Mouse (Mus musculus) ES-E14 (cell line): ENCODE data around the gene Draxin. TPM values are rescaled to one million over a fixed set of nuclear protein-coding genes. Genes with fewer than 3 reads are reported as not detected.

Experiments
- DNase-seq: peaks from one replicate; pipeline ENCODE4 v3.0.0-alpha.2; 2013; ENCODE audit warnings: low read depth, low spot score
- H3K27ac ChIP-seq: 2 replicates; pipeline ENCODE4 v1.5.1; 2012; ENCODE audit warnings: low read depth, mild to moderate bottlenecking, low read length, moderate library complexity, mixed read lengths; ENCODE audit not compliant: poor library complexity, insufficient read depth, severe bottlenecking
- H3K36me3 ChIP-seq: 2 replicates; pipeline ENCODE4 v1.6.1; 2012; ENCODE audit warnings: mild to moderate bottlenecking, low read length, moderate library complexity, mixed read lengths; ENCODE audit not compliant: control insufficient read depth, poor library complexity, insufficient read depth, severe bottlenecking
- H3K4me1 ChIP-seq, 2 experiments: fragments of 150-350 bp in 1 of 2; sonication (generic) in 1 of 2; 2 replicates each; pipeline ENCODE4 v1.6.1; 2012; ENCODE audit warnings: low read length in 2 of 2, mild to moderate bottlenecking in 1 of 2, mixed read lengths in 1 of 2; ENCODE audit not compliant: control insufficient read depth in 2 of 2, insufficient read depth in 2 of 2, poor library complexity in 1 of 2
- H3K4me3 ChIP-seq, 2 experiments: fragments of 150-350 bp in 1 of 2; sonication (generic) in 1 of 2; 2 replicates each; pipeline ENCODE4 v1.5.1; 2012; ENCODE audit warnings: low read length in 2 of 2, low read depth in 1 of 2, mild to moderate bottlenecking in 1 of 2, mixed read lengths in 1 of 2; ENCODE audit not compliant: insufficient read depth in 1 of 2, poor library complexity in 1 of 2, severe bottlenecking in 1 of 2
- H3K9ac ChIP-seq: 2 replicates; pipeline ENCODE4 v1.6.1; 2012; ENCODE audit warnings: low read depth, mild to moderate bottlenecking, low read length, mixed read lengths; ENCODE audit not compliant: poor library complexity, insufficient read depth, severe bottlenecking
- H3K9me3 ChIP-seq: fragments of 150-350 bp; sonication (generic); 2 replicates; pipeline ENCODE4 v1.6.1; 2012; ENCODE audit warnings: low read depth, mild to moderate bottlenecking, low read length; ENCODE audit not compliant: control insufficient read depth, insufficient read depth
- CHD2 ChIP-seq: IDR thresholded peaks from 2 replicates; pipeline ENCODE4 v1.6.1; 2014; ENCODE audit warnings: mild to moderate bottlenecking, low read depth, low read length, inconsistent platforms
- HCFC1 ChIP-seq: IDR thresholded peaks from 2 replicates; pipeline ENCODE4 v1.6.1; 2012; ENCODE audit warnings: low read length, inconsistent platforms, borderline replicate concordance; ENCODE audit not compliant: insufficient read depth
- MAFK ChIP-seq: IDR thresholded peaks from 2 replicates; pipeline ENCODE4 v1.6.1; 2014; ENCODE audit warnings: mild to moderate bottlenecking, low read depth, low read length, inconsistent platforms; ENCODE audit not compliant: insufficient read depth
- ZC3H11A ChIP-seq: IDR thresholded peaks from 2 replicates; pipeline ENCODE4 v1.6.1; 2012; ENCODE audit warnings: low read depth, mild to moderate bottlenecking, inconsistent platforms, low read length, borderline replicate concordance
- ZNF384 ChIP-seq: IDR thresholded peaks from 2 replicates; pipeline ENCODE4 v1.6.1; 2012; ENCODE audit warnings: low read depth, low read length, inconsistent platforms
- in situ Hi-C, 2 experiments: fragments of 600-800 bp; cut with MboI; formaldehyde crosslinking; loops; one replicate each; pipeline ENCODE4 v1.15.1; 2025; ENCODE audit warnings: low sequenced_read_pairs in 2 of 2, inconsistent platforms in 1 of 2; ENCODE audit not compliant: unreplicated experiment in 2 of 2
- total RNA-seq: library from RNA; depleted of rRNA; stranded (reverse); fragments of 300-350 nt; gene quantifications from 2 replicates; pipeline ENCODE4 v1.2.3, GENCODE M21; 2012

Gene Draxin
- total RNA-seq, 1 experiment: 0.76 TPM

GRCm38 (mm10) chr4:148151267-148152168 lies 21.0 kb upstream of the Draxin start, which contains the start of gene Fbxo6:
Gene Fbxo6 (minus strand): TSS chr4:148152140.
- H3K36me3 ChIP-seq: peaks cover 19% of the 10 kb centered on the region; the same call in 1 of the 2 replicates
- in situ Hi-C loops: no loop called here
- H3K27ac ChIP-seq: peak within 1 kb of the TSS; percentile 86
- H3K4me3 ChIP-seq: peak within 1 kb of the TSS; percentile 66 to 89
- peaks cover 9 to 23% of the 10 kb centered on the region in 2 experiments for H3K4me1 ChIP-seq
- DNase-seq: peak; percentile 80
- TF ChIP-seq HCFC1 (0 out of 2 replicates have a peak, but pooled peaks have one; percentile 35), CHD2 (no peak)
- H3K9me3 ChIP-seq: no peaks in the 10 kb centered on the region
- peak within 1 kb of the TSS; percentile 89 for H3K9ac ChIP-seq

GRCm38 (mm10) chr4:148150953-148151266 lies 20.4 kb upstream of the Draxin start:
- Histone ChIP-seq H3K4me1 (peaks cover 9 to 18% of the 10 kb centered on the region in 2 experiments), H3K4me3 (peak overlapping the region; percentile 5 to 89; a peak in 3 of 4 replicates), H3K27ac (peak overlapping the region; percentile 86; the same call in 1 of the 2 replicates), H3K9ac (no peak overlapping the region; the same call in 1 of the 2 replicates), H3K36me3 (peaks cover 20% of the 10 kb centered on the region), H3K9me3 (no peaks in the 10 kb centered on the region)
- in situ Hi-C loops: no loop called here
- TF ChIP-seq ZC3H11A: no peak
- TF ChIP-seq CHD2: no peak
- TF ChIP-seq HCFC1: no peak
- no peak for TF ChIP-seq ZNF384
- no peak for TF ChIP-seq MAFK
- no peak for DNase-seq

DNA sequence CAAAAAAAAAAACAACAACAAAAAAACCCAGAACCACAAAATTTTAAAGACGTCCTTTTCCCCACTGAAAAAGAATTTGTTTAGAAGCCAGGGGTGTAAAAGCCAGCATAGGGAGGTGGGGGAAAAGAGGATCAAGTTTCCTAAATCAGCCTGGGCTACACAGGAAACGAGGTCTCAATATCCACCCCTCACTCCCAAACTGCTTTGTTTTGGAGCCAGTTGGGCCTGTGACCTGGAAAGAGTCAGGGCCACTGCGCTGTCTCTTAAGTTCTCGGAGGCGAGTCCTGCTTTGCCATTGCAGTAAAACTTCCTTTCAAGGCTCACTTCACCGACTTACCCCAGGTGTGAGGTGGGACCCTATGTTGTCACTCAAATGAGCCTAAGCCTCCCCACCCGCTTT lies 19.7 kb upstream of the Draxin start:
- Histone ChIP-seq H3K4me3 (peak overlapping the region; percentile 5 to 29; a peak in 3 of 4 replicates), H3K4me1 (peaks cover 9 to 18% of the 10 kb centered on the region in 2 experiments), H3K9ac (peak overlapping the region; percentile 44; the same call in 1 of the 2 replicates), H3K36me3 (peaks cover 26% of the 10 kb centered on the region), H3K27ac (peak overlapping the region; percentile 86), H3K9me3 (no peaks in the 10 kb centered on the region)
- no peak for TF ChIP-seq MAFK
- no peak for DNase-seq
- in situ Hi-C loops: no loop called here

- H3K36me3 ChIP-seq: peaks cover 32% of the 10 kb centered on the region
- peak overlapping the region; percentile 64; the same call in 1 of the 2 replicates for H3K27ac ChIP-seq
- peaks cover 9 to 18% of the 10 kb centered on the region in 2 experiments for H3K4me1 ChIP-seq
- in situ Hi-C loops: no loop called here
- no peak for DNase-seq
- H3K9ac ChIP-seq: peak overlapping the region; percentile 27; the same call in 1 of the 2 replicates
- no peaks in the 10 kb centered on the region for H3K9me3 ChIP-seq
- peak overlapping the region; percentile 7 to 11 for H3K4me3 ChIP-seq
- TF ChIP-seq MAFK: no peak
- TF ChIP-seq HCFC1: no peak
- TF ChIP-seq ZC3H11A: no peak
- no peak for TF ChIP-seq CHD2
- TF ChIP-seq ZNF384: no peak
Observed at GRCm38 (mm10) chr4:148149540-148149939, 19.0 kb upstream of the Draxin start.

DNA sequence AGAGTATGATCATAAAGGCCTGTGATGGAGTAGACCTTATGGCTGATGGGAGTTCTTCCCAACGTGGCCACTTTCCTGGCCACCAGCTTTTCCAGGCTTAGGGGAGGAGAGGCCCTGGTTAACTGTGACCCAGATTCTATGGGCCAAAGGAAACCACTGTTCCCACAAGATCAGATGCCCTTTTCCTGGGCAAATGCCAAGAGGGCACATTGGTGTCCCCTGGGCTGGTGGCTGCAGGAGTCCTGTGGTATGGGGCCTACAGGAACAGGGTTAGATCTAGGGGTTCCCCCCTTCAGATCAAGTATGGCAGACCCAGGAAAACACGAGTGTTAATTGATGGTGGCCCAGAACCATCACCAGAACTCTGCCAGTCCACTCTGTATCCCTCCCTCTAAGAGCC lies 17.2 kb upstream of the Draxin start:
- H3K4me1 ChIP-seq: peaks cover 4 to 9% of the 10 kb centered on the region in 2 experiments
- H3K4me3 ChIP-seq: no peak overlapping the region
- DNase-seq: no peak
- peaks cover 39% of the 10 kb centered on the region for H3K36me3 ChIP-seq
- H3K27ac ChIP-seq: no peak overlapping the region
- in situ Hi-C loops: no loop called here
- H3K9ac ChIP-seq: no peak overlapping the region
- H3K9me3 ChIP-seq: no peaks in the 10 kb centered on the region
- TF ChIP-seq CHD2: no peak
